Mouse (Mus musculus): Measurements from ENCODE around the gene Cyp4a31.
"Not testable (repeated sequence)": the region's sequence is repeated elsewhere in the genome, so short reads cannot be mapped to it uniquely, and the experiment has no call there.

Cyp4a31 gene

DNA sequence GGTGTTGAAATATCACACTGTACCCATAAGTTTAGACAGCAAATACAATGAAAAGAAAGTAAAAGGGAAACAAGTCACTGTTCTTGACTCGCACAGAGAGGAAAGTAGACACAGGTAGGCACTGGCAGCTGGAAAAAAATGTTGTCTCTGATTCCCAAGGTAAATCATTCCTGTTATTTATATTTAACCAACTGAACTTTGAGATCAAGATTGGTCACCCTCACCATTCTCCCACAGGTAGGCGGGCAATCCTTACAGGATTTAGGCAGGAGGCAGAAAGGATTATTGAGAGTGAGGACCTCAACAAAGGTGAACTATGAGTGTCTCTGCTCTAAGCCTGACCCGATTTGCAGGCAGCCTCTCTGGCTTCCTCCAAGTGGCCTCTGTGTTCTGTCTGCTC lies at the start of gene Cyp4a31:
Cyp4a31 (plus strand) TSS at position 249 of the 400 bp plus-strand sequence.
- DNase-seq (ENCODE audit: low read depth), result no peak

- not testable (repeated sequence) for DNase-seq (ENCODE audit: low read depth)
Measured at GRCm38 (mm10) chr4:115513964-115514363, 49.5 kb upstream of the Cyp4a31 start.

GRCm38 (mm10) chr4:115518000-115518399 lies 45.4 kb upstream of the Cyp4a31 start, which contains the start of gene Cyp4a10:
TSS of gene Cyp4a10 (plus strand) at chr4:115518264.
- DNase-seq (ENCODE audit: low read depth), result not testable (repeated sequence)

- no peak for DNase-seq (ENCODE audit: low read depth)
Measured at GRCm38 (mm10) chr4:115519444-115519843, 44.0 kb upstream of the Cyp4a31 start.

DNA sequence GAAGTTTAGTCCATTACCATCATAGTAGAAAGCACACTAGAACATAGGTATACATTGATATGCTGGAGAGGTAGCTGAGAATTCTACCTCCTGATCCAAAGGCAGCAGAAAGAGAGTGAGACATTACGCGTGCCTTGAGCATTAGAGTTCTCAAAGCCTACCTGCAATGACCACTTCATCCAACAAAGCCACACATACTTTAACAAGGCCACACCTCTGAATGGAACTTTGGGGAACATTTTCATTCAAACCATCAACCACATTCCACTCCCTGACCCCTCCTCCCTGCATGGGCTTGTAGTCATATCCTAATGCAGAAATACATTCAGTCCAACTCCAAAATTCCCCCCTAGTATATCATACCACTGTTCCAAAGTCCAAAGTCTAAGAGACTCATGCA lies 41.7 kb upstream of the Cyp4a31 start:
- DNase-seq (ENCODE audit: low read depth), result no peak

DNA sequence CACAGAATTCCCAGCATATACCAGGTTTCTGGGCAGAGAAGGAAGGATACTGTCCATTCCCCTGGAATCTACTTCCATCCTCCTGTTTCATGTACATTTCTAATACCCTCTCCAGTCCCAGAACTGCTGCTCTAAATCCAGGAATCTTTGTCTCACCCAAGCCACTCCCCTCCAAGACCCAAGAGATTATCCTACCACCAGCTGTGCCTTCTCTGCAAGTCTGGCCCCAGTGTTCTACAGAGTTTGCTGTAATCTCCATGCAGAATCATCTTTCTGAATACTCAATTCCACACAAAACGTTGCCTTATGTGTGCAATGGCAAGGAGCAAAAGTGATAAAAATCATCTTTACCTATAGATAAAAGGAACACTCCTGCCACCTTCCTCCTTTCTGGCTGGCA lies 18.3 kb upstream of the Cyp4a31 start:
- no peak for DNase-seq (ENCODE audit: low read depth)

DNA sequence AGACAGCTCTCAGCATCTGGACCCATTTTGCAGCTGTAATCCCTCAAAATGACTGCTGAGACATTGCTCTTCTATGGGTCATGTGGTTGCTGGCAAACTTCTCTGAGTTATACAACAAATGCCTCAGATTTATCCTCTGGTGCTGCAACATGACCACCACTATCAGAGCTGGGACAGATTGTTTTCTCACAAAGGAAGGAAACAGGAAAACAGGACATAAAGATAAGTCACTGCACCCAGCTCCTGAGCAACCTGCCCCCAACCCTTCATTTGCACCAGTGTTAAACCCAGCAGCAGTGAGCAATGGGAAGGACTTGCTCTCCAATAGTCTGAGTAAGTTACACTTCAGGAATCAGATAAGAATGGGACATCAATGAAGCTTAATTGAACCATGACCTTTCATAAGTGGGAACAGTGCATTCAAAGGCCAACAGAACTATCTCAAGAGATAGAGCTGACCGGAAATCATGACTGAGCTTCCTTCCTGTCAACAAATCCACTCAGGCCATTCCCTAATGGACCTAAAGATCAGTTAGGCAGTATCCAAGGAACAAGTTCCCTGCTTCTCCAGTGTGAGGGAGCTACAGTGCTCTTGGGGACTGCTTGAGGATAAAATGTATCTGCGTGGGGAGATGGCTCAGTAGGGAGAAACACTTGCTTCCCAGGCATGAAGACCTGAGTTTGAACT lies 17.2 kb upstream of the Cyp4a31 start:
- no peak for DNase-seq (ENCODE audit: low read depth)

GRCm38 (mm10) chr4:115552726-115553125 lies 10.7 kb upstream of the Cyp4a31 start:
- DNase-seq (ENCODE audit: low read depth), result no peak

DNA sequence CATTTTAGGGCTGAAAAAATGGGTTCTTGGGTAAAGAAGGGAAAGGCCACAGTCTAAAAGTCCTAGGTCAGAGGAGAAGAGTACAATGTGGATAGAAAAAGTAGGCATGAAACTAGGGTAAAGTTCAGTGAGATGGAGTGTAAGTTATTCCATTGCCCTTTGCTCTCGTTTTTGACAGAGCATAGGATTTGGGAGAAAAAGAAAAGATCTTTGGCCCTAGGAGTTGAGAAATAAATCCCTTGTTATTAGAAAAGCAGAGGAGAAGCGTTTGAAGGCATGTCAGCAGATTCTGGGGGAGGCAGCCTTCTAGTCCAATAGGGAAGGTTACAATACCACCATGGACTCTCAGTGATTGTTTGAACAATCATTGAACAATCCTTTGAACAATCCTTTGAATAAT lies 7.9 kb upstream of the Cyp4a31 start:
- no peak for DNase-seq (ENCODE audit: low read depth)

GRCm38 (mm10) chr4:115557861-115558561 lies 5.4 kb upstream of the Cyp4a31 start:
- DNase-seq (ENCODE audit: low read depth), result no peak

DNA sequence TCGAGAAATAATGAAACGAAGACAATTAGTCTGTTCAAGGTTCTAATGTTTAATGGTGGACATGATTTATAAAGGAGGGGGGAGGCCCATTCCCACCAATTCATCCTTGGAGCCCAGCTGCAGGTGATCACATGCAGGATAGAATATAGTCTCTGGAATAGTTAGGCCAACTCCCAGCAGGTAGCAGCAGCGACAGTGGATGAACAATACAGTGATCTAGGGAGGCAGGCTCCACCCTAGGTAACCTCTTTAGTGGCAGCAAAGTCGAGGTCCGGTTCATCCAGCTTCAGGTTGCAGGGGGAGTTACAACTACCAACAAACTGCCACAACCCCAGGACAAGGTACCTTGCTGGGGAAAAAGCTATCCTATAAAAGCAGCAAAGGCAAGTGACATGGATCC lies 2.2 kb upstream of the Cyp4a31 start:
- DNase-seq (ENCODE audit: low read depth), result not testable (repeated sequence)

DNA sequence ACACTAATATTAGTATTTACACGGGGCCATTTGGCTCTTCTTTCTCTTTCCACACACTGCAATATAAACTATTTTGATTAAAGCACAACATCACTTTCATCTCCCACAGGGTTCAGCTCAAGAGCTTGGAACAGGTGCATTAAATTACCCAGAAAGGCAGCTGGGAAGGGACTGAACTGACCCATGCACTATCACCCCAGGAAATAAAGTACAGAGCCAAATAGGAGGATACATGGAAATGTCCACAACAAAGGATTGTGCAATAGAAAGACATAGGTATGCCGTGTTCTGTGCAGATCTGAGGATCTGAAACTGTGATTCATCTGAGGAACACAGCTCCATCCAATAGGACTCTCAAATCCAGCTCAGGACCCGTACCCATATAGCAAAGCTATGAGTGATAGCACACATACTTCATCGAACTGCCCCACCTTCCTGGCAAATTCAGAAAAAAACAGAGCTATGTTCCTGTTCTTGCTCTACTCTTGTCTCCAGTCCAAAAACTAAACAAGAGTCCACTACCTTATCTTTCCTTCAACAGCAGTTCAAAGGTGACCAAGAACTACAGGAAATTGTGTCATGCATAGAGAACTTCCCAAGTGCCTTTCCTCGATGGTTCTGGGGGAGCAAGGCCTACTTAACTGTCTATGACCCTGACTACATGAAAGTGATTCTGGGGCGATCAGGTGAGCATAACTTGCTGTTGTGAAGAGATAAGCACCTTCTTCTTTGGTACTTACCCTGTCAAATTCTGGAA lies 1.2 kb downstream of the Cyp4a31 start:
- not testable (repeated sequence) for DNase-seq (ENCODE audit: low read depth)

- no peak for DNase-seq (ENCODE audit: low read depth)
Measured at GRCm38 (mm10) chr4:115575255-115575654, 11.8 kb downstream of the Cyp4a31 start.

- DNase-seq (ENCODE audit: low read depth), result no peak
Measured at GRCm38 (mm10) chr4:115575776-115576175, 12.3 kb downstream of the Cyp4a31 start.

DNA sequence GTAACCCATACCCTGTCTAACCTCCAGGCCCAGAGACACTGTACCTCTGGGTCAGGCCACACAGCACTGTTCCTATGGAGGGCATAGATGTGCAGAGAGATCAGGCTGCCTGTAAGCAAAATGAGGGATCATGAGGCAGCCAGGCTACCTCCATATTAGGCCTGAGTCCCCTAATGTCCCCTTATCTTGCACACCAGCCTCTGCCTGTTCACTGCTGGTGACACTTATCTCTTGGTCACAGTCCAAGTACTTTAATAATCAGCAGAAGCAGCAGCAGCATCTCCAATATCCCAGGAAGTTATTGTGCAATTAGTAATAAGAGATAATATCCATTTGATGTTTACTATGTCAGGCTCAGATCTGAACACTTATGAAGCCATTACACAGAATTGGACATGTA lies 19.6 kb downstream of the Cyp4a31 start:
- no peak for DNase-seq (ENCODE audit: low read depth)

GRCm38 (mm10) chr4:115596357-115596756 lies 32.9 kb downstream of the Cyp4a31 start:
- no peak for DNase-seq (ENCODE audit: low read depth)

- no peak for DNase-seq (ENCODE audit: low read depth)
Measured at GRCm38 (mm10) chr4:115596824-115597336, 33.4 kb downstream of the Cyp4a31 start.

- not testable (repeated sequence) for DNase-seq (ENCODE audit: low read depth)
Measured at GRCm38 (mm10) chr4:115600611-115601010, 37.2 kb downstream of the Cyp4a31 start, which contains the start of gene Cyp4a32. TSS of gene Cyp4a32 (plus strand) at chr4:115600969.

GRCm38 (mm10) chr4:115614005-115614404 lies 50.6 kb downstream of the Cyp4a31 start:
- DNase-seq (ENCODE audit: low read depth), result no peak

- DNase-seq (ENCODE audit: low read depth), result not testable (repeated sequence)
Measured at GRCm38 (mm10) chr4:115625560-115625959, 62.1 kb downstream of the Cyp4a31 start.

Data from fibroblast of lung, adult 2 months (primary cell).